Mouse (Mus musculus) heart, postnatal 0 days (tissue): ENCODE data around the gene Mybbp1a. TPM values are rescaled to one million over a fixed set of nuclear protein-coding genes. Genes with fewer than 3 reads are reported as not detected.

ENCODE experiments used
- ATAC-seq: fragments of 200-750 bp; cut with Nextera tagmentation; 2 replicates; pipeline ENCODE4 v1.8.0; 2017; ENCODE audit warnings: low read depth, moderate number of reproducible peaks, moderate library complexity; ENCODE audit not compliant: insufficient read depth
- DNase-seq: peaks from one replicate; pipeline ENCODE4 v3.0.0-alpha.2; 2016; ENCODE audit warnings: low spot score
- H3K27ac ChIP-seq: fragments of 300-500 bp; sonication (generic); 2 replicates; pipeline ENCODE4 v1.5.1; 2014; ENCODE audit warnings: low read depth, mild to moderate bottlenecking
- H3K27me3 ChIP-seq: fragments of 300-500 bp; sonication (generic); 2 replicates; pipeline ENCODE4 v1.6.1; 2014; ENCODE audit warnings: low read length, mixed read lengths; ENCODE audit not compliant: control insufficient read depth, insufficient read depth
- H3K36me3 ChIP-seq: fragments of 300-500 bp; sonication (generic); replicated peaks from 2 replicates; pipeline ENCODE4 v1.6.1; 2014; ENCODE audit warnings: low read length, mixed read lengths; ENCODE audit not compliant: control insufficient read depth, insufficient read depth
- H3K4me1 ChIP-seq: fragments of 300-500 bp; sonication (generic); 2 replicates; pipeline ENCODE4 v1.6.1; 2014; ENCODE audit warnings: antibody characterized with exemption; ENCODE audit not compliant: control insufficient read depth, insufficient read depth
- H3K4me2 ChIP-seq: fragments of 300-500 bp; sonication (generic); 2 replicates; pipeline ENCODE4 v1.6.1; 2014; ENCODE audit warnings: low read depth, mild to moderate bottlenecking, low read length, moderate library complexity
- H3K4me3 ChIP-seq: fragments of 300-500 bp; sonication (generic); 2 replicates; pipeline ENCODE4 v1.5.1; 2014; ENCODE audit warnings: low read depth, low read length
- H3K9ac ChIP-seq: fragments of 300-500 bp; sonication (generic); replicated peaks from 2 replicates; pipeline ENCODE4 v1.6.1; 2014; ENCODE audit warnings: low read depth, low read length, mixed read lengths
- H3K9me3 ChIP-seq: fragments of 300-500 bp; sonication (generic); replicated peaks from 2 replicates; pipeline ENCODE4 v1.6.1; 2016; ENCODE audit warnings: low read length; ENCODE audit not compliant: control insufficient read depth
- CTCF ChIP-seq: IDR thresholded peaks from 2 replicates; pipeline ENCODE4 v1.5.1; 2016; ENCODE audit warnings: antibody characterized with exemption, control low read depth, low read depth
- EP300 ChIP-seq: IDR thresholded peaks from 2 replicates; pipeline ENCODE4 v1.6.1; 2016; ENCODE audit warnings: antibody characterized with exemption, low read depth
- WGBS: fragments of 180-500 bp; shearing (Covaris S2); extraction: QIAGEN DNeasy Blood & Tissue Kit; methylation state at CpG from one replicate; pipeline ENCODE4 v1.1.7; 2014; 5-methylcytosine and 5-hydroxymethylcytosine counted together
- polyA plus RNA-seq: library from polyadenylated mRNA; unstranded; fragments of >200 nt; fragmentation: Nextera tagmentation; extraction: Ambion mirVana; gene quantifications from 2 replicates; pipeline ENCODE4 v1.2.1, GENCODE M21; 2015
- total RNA-seq: library from RNA; depleted of rRNA; stranded (reverse); fragments of >200 nt; gene quantifications from 2 replicates; pipeline ENCODE4 v1.2.3, GENCODE M21; 2014; ENCODE audit warnings: low replicate concordance

The Mybbp1a gene
- total and polyA plus RNA-seq, 2 experiments from 2014 or later, result 20.5 to 42.1 TPM

DNA sequence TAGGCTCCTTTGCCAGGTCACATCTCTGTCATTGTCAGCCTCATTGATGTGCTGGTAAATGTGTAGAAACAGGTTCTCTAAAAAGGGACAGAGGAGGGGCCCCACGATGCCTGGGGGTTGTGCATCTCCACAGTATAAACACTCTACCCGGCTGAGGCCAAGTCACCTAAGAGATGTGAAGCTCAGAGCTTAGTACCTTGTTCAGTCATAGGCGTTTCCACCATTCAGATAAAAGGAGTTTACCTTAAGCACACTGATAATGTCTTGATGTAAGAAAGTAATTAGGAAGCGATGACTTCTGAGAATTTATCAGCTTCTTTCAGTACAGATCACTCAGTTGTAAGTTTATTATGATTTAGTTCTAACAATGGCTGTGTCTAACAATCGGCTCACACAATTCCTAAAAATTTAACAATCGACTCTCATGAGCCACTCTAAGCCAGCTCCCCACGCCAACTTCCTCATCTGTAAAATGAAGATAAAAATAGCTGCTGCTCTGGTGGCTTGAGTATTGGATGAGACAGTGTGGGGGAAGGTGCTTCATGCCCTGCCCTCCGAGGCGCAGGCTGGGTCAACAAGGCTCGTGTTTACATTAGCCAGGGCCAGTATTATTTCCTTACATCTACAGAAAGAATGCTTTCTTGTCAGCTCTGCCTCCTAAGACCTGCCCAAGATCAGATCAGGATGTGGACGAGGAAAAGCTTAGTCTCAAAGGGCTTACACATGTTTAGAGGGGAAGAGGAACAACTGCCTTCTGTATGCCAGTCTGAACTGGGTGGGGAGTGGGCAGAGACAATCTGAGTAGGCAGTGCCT is 25.7 kb downstream of the Mybbp1a start:
- Histone ChIP-seq H3K9me3 (no peaks in the 10 kb centered on the region), H3K9ac (no peak overlapping the region), H3K36me3 (no peaks in the 10 kb centered on the region), H3K27ac (peak overlapping the region; percentile 79), H3K4me2 (peak overlapping the region; percentile 32), H3K4me3 (no peak overlapping the region), H3K27me3 (no peaks in the 10 kb centered on the region), H3K4me1 (peaks cover 42% of the 10 kb centered on the region)
- WGBS, result 10% methylated on average over 11 of the region's 11 CpGs
- ATAC-seq, result peak; percentile 61
- TF ChIP-seq CTCF (no peak), EP300 (0 out of 2 replicates have a peak, but pooled peaks have one; percentile 32)
- DNase-seq, result peak; percentile 78

DNA sequence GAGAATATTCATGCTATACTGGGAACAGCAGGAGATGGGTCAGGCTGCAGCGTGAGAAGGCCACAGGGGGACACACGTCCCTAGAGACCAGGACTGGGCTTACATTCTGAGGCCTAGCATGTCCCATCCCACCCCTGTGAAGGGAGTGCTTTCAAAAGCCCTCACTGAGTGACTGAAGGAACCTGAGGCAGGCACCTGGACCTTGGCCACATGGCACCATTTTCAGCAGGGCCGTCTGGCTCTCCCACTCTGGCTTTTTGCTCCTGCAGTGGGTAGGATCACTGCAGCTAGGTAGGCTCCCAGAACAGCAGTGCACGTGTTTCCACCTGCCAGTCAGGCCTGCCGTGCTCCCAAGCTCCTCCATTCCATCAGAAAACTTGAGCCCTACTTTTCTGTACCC is 27.4 kb downstream of the Mybbp1a start:
- no peak overlapping the region for H3K4me3 ChIP-seq
- DNase-seq (no peak), ATAC-seq (no peak)
- no peaks in the 10 kb centered on the region for H3K27me3 ChIP-seq
- no peak overlapping the region for H3K9ac ChIP-seq
- TF ChIP-seq CTCF (no peak), EP300 (no peak)
- WGBS, result 69% methylated on average over 5 of the region's 5 CpGs
- no peaks in the 10 kb centered on the region for H3K9me3 ChIP-seq
- no peak overlapping the region for H3K4me2 ChIP-seq
- H3K4me1 ChIP-seq, result peaks cover 42% of the 10 kb centered on the region
- H3K27ac ChIP-seq, result peak overlapping the region; percentile 79
- H3K36me3 ChIP-seq, result no peaks in the 10 kb centered on the region

DNA sequence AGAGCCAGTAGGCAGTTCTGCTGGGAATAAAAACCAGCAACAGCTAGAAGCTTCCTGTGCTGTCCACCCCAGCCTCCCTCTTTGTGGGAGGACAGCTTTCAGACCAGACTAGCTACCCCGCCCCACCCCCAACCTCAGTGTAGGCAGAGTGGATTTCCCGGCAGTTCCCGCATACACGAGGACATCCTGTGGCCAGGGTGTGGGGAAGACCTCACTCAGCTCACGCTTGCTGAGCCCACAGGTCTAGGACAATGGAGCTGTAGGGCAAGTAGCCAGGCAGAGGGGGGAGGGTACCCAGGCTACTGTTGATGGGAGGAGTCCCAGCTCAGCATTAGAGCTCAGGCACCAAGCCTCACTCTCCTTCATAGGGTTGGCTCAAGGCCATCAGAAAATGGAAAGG is 28.1 kb downstream of the Mybbp1a start:
- DNase-seq (peak; percentile 79), ATAC-seq (peak; percentile 87)
- WGBS, result 19% methylated on average over 5 of the region's 5 CpGs
- TF ChIP-seq CTCF, result no peak
- TF ChIP-seq EP300, result peak; percentile 69
- no peak overlapping the region for H3K4me2 ChIP-seq
- H3K36me3 ChIP-seq, result no peaks in the 10 kb centered on the region
- H3K4me1 ChIP-seq, result peaks cover 42% of the 10 kb centered on the region
- peak overlapping the region; percentile 79 for H3K27ac ChIP-seq
- no peak overlapping the region for H3K4me3 ChIP-seq
- H3K27me3 ChIP-seq, result no peaks in the 10 kb centered on the region
- no peaks in the 10 kb centered on the region for H3K9me3 ChIP-seq
- no peak overlapping the region for H3K9ac ChIP-seq

- peak overlapping the region; percentile 33 for H3K27ac ChIP-seq
- no peak overlapping the region for H3K4me3 ChIP-seq
- 31% methylated on average over 4 of the region's 4 CpGs for WGBS
- no peaks in the 10 kb centered on the region for H3K27me3 ChIP-seq
- DNase-seq (no peak), ATAC-seq (no peak)
- H3K4me2 ChIP-seq, result no peak overlapping the region
- no peaks in the 10 kb centered on the region for H3K9me3 ChIP-seq
- no peak overlapping the region for H3K9ac ChIP-seq
- peaks cover 42% of the 10 kb centered on the region for H3K4me1 ChIP-seq
- H3K36me3 ChIP-seq, result no peaks in the 10 kb centered on the region
- TF ChIP-seq EP300 (no peak), CTCF (no peak)
Observed at GRCm38 (mm10) chr11:72470004-72470403, 28.8 kb downstream of the Mybbp1a start.

DNA sequence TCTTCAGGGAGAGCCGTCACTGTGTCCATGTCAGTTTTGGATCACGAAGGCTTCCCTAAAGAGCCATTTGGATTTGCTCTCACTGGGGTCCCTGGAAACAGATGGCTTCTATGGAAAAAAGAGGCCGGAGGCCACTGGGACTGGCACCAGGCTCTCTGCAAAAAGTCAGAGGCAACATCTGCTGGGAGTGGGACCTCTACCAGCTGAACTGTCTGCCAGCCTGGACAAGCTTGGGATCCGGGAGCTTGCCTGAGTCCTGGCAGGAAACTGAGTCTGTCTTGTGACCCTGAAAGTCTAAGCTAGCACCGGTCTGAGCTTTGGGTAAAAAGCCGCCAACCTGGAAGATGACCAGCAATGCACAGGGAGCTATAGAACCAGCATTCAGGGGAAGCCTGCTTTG is 30.2 kb downstream of the Mybbp1a start:
- no peak for DNase-seq
- ATAC-seq, result no peak

More for the DNA sequence above, 30.2 kb downstream of the Mybbp1a start:
- Histone ChIP-seq H3K36me3 (no peaks in the 10 kb centered on the region), H3K4me2 (no peak overlapping the region), H3K4me1 (peaks cover 36% of the 10 kb centered on the region), H3K9me3 (no peaks in the 10 kb centered on the region), H3K27ac (no peak overlapping the region), H3K4me3 (no peak overlapping the region), H3K27me3 (no peaks in the 10 kb centered on the region), H3K9ac (no peak overlapping the region)
- TF ChIP-seq EP300 (no peak), CTCF (no peak)
- WGBS, result 85% methylated on average over 6 of the region's 6 CpGs
